Mouse (Mus musculus) left cerebral cortex, adult 2 months (tissue): ENCODE results near the gene Dpagt1. TPM values are rescaled to one million over a fixed set of nuclear protein-coding genes. Genes with fewer than 3 reads are reported as not detected.

ENCODE experiments used
- DNase-seq, 2 experiments: peaks; one replicate each; pipeline ENCODE4 v3.0.0; 2021 to 2022; ENCODE audit warnings: low spot score in 2 of 2, mixed read lengths in 1 of 2; ENCODE audit errors: extremely low spot score in 1 of 2
- H3K27ac ChIP-seq: fragments of 200-600 bp; 2 replicates; pipeline ENCODE4 v1.8.1; 2022
- H3K4me3 ChIP-seq: fragments of 200-600 bp; 2 replicates; pipeline ENCODE4 v1.8.1; 2022
- CTCF ChIP-seq: fragments of 200-600 bp; IDR thresholded peaks from 2 replicates; pipeline ENCODE4 v1.8.1; 2022; ENCODE audit warnings: antibody characterized with exemption, mild to moderate bottlenecking, moderate library complexity
- intact Hi-C: fragments of 180-260 bp; cut with DNase I; formaldehyde crosslinking; loops from one replicate; pipeline ENCODE4 v1.15.1; 2025
- total RNA-seq, 2 experiments: library from RNA; stranded (reverse); gene quantifications; 2 replicates each; pipeline ENCODE4 v1.2.3; 2021

The Dpagt1 gene
- total RNA-seq, 2 experiments from 2014 or later, result 13.8 to 14.6 TPM

DNA sequence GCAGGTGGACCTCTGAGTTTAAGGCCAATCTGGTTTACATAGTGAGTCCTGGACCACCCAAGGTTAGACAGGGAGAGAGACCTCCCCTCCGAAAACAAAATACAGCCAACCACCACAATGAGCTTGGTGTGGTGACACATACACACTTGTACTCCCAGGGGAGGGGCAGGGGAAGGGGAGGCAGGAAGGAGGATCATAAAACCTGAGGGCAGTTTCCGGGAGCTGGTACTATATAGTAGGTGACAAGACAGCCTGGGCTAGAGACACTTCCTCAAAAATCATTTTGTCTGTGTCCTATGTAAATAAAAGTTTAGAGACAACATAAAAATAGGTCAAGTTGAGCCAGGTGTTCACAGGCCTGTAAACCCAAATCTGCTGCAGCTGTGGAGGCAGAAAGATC is 18.6 kb upstream of the Dpagt1 start:
- DNase-seq, result no peak
- intact Hi-C loops, result no loop called here
- no peak for TF ChIP-seq CTCF
- Histone ChIP-seq H3K27ac (no peak overlapping the region), H3K4me3 (no peak overlapping the region)

DNA sequence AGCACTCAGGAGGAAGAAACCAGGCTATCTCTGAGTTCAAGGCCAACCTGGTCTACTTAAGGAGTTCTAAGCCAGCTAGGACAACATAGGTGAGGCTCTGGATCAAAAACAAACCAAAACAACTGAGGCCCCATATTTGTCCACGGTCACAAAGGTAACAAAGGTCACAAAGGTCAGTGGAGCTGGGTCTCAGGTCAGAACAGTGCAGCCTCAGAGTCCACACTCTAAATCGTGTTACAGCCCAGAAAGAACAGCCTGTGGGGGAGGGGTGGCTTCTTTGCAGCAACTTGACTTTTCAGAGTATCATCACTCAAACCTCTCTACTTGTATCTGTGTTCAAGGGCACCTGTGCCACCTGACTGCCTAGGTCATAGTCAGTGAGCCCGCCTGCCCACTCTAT is 16.1 kb upstream of the Dpagt1 start:
- no peak for DNase-seq
- Histone ChIP-seq H3K4me3 (no peak overlapping the region), H3K27ac (no peak overlapping the region)
- intact Hi-C loops, result no loop called here
- no peak for TF ChIP-seq CTCF

DNA sequence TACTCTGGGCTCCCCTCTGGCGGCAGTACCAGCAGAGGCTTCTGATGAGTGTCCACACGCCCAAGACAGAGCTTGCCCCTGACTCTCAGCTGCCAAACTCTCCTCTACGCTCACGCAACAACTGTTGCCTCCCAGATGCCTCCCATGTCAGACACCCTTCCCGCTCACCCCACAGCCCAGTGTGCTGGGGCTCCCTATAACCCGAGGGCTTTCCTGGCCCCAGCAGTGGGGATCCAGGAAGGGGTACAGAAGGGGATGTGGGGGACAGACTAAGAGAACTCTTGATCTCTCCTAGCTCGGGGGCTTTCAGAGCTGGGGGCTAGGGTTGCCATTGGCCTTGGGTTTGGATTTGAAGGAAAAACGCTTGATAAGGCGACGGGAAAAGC is 15.1 kb upstream of the Dpagt1 start:
- no peak for TF ChIP-seq CTCF
- Histone ChIP-seq H3K27ac (peak overlapping the region; percentile 71; the same call in 1 of the 2 replicates), H3K4me3 (no peak overlapping the region)
- intact Hi-C loops, result no loop called here
- no peak for DNase-seq

DNA sequence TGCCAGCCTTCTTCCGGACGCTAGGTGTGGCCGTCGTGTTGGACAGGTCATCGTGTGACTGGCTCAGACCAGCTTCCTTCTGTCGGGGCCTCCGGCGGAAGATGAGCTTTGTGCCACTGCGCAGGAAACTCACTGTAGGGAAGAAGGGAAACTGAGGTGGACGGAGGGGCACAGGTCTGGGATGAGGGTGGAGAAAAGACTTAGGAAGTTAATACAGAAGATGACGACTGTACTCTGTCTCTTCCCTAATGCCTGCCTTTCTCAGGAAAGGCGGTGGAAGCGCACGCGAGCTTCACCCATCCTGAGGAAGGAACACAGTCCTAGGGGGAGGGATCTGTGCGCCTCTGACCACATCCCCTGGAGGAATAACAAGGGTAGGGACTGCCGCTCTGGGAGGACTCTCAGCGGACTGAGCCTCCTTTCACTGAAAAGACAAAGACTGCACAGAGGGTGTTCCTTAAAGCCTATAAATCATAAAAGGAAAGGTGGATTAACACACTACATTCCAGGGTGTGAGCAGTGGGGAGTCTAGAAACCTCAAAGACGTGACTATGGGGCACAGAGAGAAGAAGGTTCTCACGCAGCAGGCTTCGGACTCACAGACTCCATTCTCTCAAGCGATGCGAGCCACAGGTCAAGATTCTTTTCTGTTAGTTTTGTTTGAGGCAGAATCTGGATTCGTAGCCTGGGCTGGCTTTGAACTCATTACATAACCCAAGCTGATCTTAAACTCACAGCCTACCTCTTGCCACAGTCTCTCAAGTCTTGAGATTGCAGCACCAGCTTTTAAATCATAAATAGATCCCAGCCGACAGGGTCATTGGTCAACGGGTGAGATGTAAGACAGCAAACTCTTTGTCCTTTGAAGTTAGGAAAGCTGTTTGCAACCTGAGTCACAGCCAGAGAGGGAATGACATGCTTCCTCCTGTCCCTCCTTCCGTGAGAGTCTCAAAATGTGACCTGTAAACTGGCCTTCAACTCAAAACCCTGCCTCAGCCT is 14.4 kb upstream of the Dpagt1 start:
- no peak overlapping the region for H3K4me3 ChIP-seq
- TF ChIP-seq CTCF, result no peak
- DNase-seq, result no peak
- intact Hi-C loops, result no loop called here
- peak overlapping the region; percentile 76 for H3K27ac ChIP-seq

DNA sequence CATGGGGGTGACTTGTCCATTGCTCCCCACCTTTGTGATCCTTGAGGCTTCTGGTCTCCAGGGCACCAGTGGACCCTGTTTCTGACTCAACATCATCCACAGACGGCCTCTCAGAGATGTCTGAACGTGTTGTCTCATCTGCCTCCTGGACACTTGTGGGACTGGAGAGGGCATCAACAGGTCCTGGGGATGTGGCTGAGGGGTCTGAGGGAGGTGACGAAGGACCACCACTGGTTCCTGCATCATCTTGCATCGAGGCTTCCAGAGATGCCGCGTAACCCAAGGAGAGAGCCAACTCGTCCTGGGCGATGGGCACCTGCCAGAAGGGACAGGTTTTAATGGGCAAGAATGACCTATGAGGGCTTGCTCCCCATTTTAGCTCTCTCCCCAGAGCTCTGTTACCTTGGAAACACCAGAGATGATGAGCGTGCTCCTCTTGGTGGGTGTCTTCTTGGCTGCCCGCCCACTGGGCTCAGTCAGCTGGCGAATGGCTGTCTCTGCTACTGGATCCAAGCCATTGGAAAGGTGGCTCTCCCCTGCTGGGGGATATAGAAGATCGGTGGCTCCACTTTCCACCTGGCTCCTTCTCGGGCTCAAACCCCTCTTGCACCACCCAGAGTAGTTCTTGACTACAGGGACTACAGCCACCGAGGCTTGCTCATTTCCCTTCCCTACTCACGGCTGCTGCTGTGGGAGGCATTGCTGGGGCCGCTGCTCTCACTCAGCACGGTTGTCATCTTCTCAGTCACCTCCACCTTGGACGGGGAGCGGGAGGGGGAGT is 12.2 kb upstream of the Dpagt1 start:
- intact Hi-C loops, result no loop called here
- peak overlapping the region; percentile 83 for H3K27ac ChIP-seq
- H3K4me3 ChIP-seq, result no peak overlapping the region
- TF ChIP-seq CTCF, result no peak
- DNase-seq, result peak; percentile 76 to 77

DNA sequence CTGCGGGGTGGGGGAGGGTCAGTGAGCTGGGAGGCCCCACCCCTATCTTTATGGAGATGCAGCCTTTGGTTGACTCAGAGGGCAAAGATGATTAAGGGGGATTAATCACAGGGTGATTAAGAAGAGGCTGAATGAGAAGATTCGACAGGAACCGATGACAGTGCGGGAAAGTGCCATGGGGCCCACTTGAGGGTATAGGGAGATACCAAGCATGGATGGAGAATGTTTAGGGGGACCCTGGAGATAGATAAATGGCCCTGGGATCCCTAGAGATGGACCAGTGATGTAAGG is 11.6 kb upstream of the Dpagt1 start:
- peak overlapping the region; percentile 83; the same call in 1 of the 2 replicates for H3K27ac ChIP-seq
- intact Hi-C loops, result no loop called here
- TF ChIP-seq CTCF, result no peak
- DNase-seq, result no peak
- no peak overlapping the region for H3K4me3 ChIP-seq

DNA sequence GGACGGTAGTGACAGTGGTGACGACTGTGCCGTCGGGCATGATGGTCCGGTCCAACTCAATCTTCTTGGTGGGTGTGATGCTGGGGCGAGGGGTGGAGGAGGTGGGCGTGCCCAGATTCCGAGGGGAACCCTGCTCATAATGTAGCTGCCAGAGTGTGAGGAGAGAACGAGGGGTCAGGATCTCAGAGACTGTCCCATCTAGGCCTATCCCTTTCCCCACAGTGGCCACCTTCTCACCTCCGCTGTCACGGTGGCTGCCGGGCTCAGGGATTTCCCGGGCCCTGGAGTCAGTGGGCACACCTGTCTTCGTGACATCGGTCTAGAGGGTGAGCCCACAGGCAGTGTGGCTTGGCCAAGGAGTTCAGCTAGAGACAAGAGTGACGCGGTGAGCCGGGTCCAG is 10.9 kb upstream of the Dpagt1 start:
- H3K27ac ChIP-seq, result no peak overlapping the region
- intact Hi-C loops, result no loop called here
- DNase-seq, result no peak
- H3K4me3 ChIP-seq, result no peak overlapping the region
- TF ChIP-seq CTCF, result no peak

DNA sequence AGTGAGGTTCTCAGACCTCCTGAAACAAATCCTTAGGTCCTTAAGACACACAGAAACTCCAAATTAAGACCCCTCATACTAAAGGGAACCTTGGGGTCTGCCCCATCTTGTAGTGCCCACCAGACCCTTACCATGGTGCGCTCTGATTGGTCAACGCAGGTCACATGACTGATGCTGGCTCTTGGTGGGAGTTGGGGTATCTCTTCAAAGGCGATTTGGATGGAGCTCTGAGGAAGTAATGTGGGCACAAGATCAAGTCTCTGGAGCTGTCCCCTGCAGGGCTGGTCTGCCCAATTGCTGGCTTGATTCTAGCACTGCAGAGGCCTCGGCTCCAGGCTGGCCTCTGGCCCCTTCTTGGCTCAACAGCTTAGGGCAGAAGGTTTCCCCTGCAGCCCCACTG is 8.4 kb upstream of the Dpagt1 start:
- Histone ChIP-seq H3K27ac (no peak overlapping the region), H3K4me3 (peak overlapping the region; percentile 71)
- intact Hi-C loops, result no loop called here
- TF ChIP-seq CTCF, result no peak
- DNase-seq, result no peak

DNA sequence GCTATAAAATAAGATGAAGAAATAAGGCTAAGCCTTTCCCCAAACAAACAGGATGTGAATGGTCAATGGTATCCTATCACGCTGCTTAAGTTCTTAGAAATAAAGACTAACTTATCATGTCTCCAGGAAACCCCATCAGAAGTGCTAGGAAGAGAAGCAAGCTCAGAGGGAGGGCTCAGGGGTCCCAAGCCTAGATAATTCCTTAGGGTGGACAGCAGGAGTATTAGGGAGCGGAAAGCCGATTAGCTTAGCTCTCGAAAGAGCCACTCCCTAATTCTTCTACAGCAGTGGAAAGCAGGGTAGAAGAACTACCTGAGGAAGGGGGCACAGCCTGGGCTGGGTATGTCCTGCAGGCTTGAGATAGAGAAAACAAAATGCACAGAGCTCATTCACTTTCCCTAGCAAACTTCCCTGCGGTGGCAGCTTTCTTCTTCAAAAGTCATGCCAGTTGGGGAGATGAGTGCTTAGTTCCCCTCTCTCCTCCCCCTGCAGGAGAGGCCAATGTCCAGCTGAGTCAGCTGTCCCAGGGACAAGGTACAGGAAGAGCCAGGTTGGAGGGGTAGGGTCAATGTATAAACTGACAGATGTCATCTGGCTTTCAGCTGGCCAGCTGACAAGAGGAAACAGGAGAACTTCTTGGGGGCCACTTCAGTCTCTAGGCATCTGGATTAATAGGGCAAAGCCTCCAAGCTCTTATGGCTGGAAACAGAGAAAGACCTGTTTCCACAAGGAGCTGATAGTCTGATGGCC is 7.6 kb upstream of the Dpagt1 start:
- no peak for DNase-seq
- no peak for TF ChIP-seq CTCF
- intact Hi-C loops, result no loop called here
- peak overlapping the region; percentile 71 for H3K4me3 ChIP-seq
- H3K27ac ChIP-seq, result 0 out of 2 replicates have a peak overlapping the region, but pooled peaks have one; percentile 10

DNA sequence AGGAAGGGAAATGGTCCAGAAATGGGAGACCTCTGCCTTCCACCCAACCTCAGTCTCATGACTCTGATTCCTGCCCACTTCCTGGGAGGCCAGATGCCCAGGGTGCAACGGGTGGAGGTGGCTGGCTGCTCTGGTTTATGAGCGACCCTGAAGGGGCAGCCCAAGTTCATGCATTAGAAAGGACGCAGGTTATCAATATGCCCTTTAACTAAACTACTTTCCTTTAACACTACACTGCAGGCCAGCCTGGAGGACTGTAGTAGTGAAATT is 7.1 kb upstream of the Dpagt1 start:
- DNase-seq, result no peak
- no peak for TF ChIP-seq CTCF
- Histone ChIP-seq H3K27ac (no peak overlapping the region; the same call in none of the 2 replicates), H3K4me3 (peak overlapping the region; percentile 71)
- intact Hi-C loops, result no loop called here

DNA sequence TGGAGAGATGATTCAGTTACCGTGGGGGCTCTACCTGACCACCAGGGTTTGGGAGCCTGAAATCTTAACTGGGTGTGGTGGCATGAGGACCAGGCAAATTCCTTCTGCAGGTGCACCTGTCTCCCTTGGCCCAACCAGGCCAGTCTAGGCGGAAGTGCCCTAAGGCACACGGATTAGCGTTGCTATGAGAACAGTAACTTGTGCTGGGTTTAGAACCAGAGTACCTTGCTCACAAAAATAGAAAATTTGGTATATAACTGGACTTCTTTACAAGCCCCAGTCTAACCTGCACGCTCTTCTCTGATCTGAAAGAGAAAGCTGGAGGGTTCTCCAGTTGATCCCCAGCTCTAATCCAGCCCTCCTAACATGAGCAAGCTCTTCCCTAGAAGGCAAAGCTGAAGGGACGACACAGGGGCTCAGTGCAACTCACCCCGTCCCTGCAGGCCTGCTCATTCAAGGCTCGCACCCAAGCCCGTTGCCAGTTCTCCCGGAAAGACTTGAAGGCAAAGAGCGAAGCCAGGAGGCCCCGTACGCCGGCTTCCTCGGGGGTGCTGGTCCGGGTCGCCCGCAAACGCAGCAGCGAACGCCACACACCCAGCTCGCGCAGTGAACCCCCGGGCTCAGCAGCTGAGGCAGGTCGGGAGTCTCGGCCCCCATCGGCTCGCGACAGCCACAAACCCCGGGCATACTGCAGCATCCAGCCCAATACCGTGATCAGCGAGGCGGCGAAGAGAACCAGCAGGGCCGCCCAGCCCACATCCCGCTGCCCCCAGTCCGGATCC is 6.5 kb upstream of the Dpagt1 start:
- no peak for TF ChIP-seq CTCF
- Histone ChIP-seq H3K27ac (peak overlapping the region; percentile 93), H3K4me3 (peak overlapping the region; percentile 71)
- intact Hi-C loops, result no loop called here
- no peak for DNase-seq
